Mouse (Mus musculus): ENCODE measurements at regions not wholly inside any gene's neighbourhood (a gene's known extent, or its start where the extent isn't known, plus 50 kb on each side); places are given as distances from the start of the nearest gene placed in this dataset.

DNA sequence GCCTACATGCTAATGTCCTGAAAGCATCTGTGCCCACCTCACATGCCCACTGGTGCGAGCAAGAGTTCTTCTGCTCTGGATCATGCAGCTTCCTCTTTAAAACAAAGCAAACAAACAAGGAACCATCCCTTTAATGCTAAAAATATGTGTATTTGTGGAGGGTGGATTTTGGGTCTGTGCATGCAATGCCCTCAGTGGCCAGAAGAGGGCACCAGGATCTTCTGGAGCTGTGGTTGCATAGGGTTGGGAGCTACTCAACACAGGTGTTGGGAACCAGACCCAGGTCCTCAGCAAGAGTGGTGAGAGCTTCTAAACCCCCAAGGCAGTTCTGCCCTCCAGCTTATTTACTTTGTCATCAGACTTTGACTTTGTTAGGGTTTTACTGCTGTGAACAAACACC, 201.3 kb downstream of the Matn1 start:
- TF ChIP-seq CTCF (IDR thresholded peaks at IDR 0.05; ENCODE audit: low read depth): peak; percentile 55
- no peak for TF ChIP-seq EP300 (optimal IDR thresholded peaks at IDR 0.05)
